Mouse (Mus musculus): ENCODE measurements around the gene B430218F22Rik. TPM values are rescaled to one million over a fixed set of nuclear protein-coding genes. Genes with fewer than 3 reads are reported as not detected.
"Not testable (repeated sequence)": the region's sequence is repeated elsewhere in the genome, so short reads cannot be mapped to it uniquely, and the experiment has no call there.

The B430218F22Rik gene
- polyA plus RNA-seq (2016; fragmentation: Nextera tagmentation; extraction: Ambion mirVana), result 0.42 and 1.4 TPM in 2 replicates

DNA sequence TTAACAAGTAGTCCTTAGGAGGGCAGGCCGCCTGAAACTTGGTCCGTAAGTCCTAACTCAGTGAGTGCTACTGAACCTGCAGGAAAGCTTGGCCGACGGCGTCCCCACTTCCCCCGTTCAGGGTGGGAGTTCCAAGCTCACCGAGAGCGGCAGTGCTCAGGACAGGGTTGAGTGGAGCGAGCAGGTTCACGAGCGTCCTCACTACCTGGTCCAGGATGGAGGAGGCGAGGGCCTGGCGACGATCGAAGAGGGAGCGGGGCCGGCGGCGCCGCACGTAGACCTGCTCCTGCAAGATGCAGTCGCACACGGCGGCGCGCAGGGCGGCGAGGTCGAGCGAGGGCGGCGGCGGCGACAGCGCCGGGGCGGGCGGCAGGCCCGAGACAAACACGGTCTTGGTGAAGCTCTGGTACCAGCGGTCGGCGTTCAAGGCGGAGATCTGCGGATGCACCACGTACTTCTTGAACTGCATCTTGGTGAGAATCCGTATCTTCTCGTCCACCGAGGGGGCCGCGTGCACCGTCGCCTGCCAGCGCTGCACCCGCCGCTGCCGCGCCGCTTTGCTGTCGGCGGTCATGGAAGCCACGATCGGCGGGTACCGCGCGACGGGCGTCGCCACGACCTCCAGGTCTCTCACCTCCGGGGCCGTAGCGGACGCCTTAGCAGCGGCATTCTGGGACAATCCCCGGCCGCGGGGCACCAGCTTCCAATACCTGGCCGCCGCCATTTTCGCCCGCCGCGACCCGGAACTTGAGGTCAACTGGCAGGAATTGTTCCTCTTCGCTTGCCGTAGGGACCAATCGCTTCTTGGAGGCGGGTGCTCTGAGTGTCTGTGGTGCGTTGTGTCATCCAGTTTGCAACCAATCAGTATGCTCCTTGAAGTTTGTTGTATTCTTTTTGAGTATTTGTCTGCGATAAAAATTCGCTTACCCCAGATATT is at the start of gene B430218F22Rik, which contains the start of gene Mrps30:
TSS of gene B430218F22Rik (plus strand) at position 120 of the 937 bp plus-strand sequence.
TSS of gene Mrps30 (minus strand) at position 742 of the 937 bp plus-strand sequence.
- Histone ChIP-seq H3K4me3 (peak within 1 kb of the TSS; percentile 98), H3K9ac (peak within 1 kb of the TSS; percentile 95), H3K9me3 (replicated peaks) (no peaks in the 10 kb centered on the region), H3K36me3 (peaks cover 28% of the 10 kb centered on the region), H3K4me2 (peak within 1 kb of the TSS; percentile 86), H3K27me3 (replicated peaks) (no peaks in the 10 kb centered on the region), H3K27ac (ENCODE audit: poor library complexity, severe bottlenecking) (peak within 1 kb of the TSS; percentile 68; the same call in 1 of the 2 replicates), H3K4me1 (replicated peaks) (peaks cover 3% of the 10 kb centered on the region; the same call in 1 of the 2 replicates)
- peak; percentile 97 for ATAC-seq (ENCODE audit: insufficient number of reproducible peaks, low FRiP score)
- under 1% methylated on average over 93 of the region's 93 CpGs for WGBS

DNA sequence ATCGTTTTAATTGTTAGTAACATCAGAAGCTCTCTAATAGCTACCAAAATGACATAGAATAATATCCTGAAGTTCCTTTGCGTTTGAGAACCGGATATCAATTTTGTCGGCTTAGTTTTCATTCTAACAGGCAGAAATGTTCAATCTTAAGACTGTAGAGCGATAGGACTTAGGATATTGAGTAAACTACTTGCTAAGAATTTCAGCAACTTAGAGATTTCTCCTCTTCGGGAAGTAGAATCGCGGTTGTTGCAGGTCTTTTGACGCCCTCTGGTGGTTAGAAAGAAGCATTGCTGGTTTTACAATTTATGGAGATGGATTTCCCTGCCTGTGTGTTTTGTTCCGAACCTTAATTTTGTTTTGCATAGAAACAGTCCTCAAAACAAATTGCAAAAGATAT is 36.2 kb upstream of the B430218F22Rik start:
- Histone ChIP-seq H3K27ac (ENCODE audit: poor library complexity, severe bottlenecking) (no peak overlapping the region), H3K9me3 (replicated peaks) (no peaks in the 10 kb centered on the region), H3K9ac (no peak overlapping the region), H3K4me3 (no peak overlapping the region), H3K36me3 (no peaks in the 10 kb centered on the region), H3K4me2 (no peak overlapping the region), H3K4me1 (replicated peaks) (no peaks in the 10 kb centered on the region), H3K27me3 (replicated peaks) (no peaks in the 10 kb centered on the region)
- WGBS, result 23% methylated on average over 10 of the region's 10 CpGs
- no peak for ATAC-seq (ENCODE audit: insufficient number of reproducible peaks, low FRiP score)

DNA sequence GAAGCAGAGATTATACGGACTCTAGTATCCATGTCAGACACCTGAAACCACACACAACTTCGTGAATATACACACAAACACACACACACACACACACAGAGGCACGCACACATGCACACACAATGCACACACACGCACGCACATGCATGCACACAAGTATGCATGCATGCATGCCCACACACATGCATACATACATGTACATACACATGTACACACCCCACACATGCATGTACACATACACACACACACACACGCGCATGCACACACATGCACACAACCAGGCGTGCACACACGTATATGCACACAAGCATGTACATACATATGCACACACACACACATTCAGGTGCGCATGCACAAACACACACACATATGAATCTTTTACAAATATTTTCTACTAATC is 35.6 kb upstream of the B430218F22Rik start:
- no peak overlapping the region for H3K4me2 ChIP-seq
- no peak overlapping the region for H3K4me3 ChIP-seq
- 83% methylated on average over 10 of the region's 10 CpGs for WGBS
- H3K4me1 ChIP-seq (replicated peaks), result no peaks in the 10 kb centered on the region
- H3K27ac ChIP-seq (ENCODE audit: poor library complexity, severe bottlenecking), result no peak overlapping the region
- H3K9me3 ChIP-seq (replicated peaks), result no peaks in the 10 kb centered on the region
- H3K36me3 ChIP-seq, result no peaks in the 10 kb centered on the region
- ATAC-seq (ENCODE audit: insufficient number of reproducible peaks, low FRiP score), result no peak
- no peak overlapping the region for H3K9ac ChIP-seq
- no peaks in the 10 kb centered on the region for H3K27me3 ChIP-seq (replicated peaks)

DNA sequence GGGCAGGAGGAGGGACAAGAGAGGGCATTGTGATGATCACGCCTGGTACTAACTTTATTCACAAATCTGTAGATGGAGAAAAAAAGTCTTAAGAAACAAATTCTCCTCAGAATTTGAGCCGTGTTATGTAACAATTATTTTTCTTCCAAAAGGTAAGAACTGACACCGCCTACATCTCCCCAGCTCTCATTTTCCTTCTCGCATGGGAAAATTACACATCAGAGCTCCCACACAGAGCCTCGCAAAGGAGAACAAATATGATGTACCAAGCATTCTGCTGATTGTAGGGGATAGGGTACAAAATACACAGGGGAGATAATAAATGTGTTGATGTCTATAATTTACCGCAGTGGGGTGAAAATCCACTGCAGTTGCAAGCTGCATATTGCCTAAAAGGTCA is 23.1 kb upstream of the B430218F22Rik start:
- H3K4me2 ChIP-seq, result no peak overlapping the region
- 82% methylated on average over 6 of the region's 6 CpGs for WGBS
- H3K27ac ChIP-seq (ENCODE audit: poor library complexity, severe bottlenecking), result no peak overlapping the region
- H3K9me3 ChIP-seq (replicated peaks), result no peaks in the 10 kb centered on the region
- no peak overlapping the region for H3K4me3 ChIP-seq
- H3K4me1 ChIP-seq (replicated peaks), result no peaks in the 10 kb centered on the region
- no peaks in the 10 kb centered on the region for H3K36me3 ChIP-seq
- no peak for ATAC-seq (ENCODE audit: insufficient number of reproducible peaks, low FRiP score)
- H3K9ac ChIP-seq, result no peak overlapping the region
- H3K27me3 ChIP-seq (replicated peaks), result no peaks in the 10 kb centered on the region

DNA sequence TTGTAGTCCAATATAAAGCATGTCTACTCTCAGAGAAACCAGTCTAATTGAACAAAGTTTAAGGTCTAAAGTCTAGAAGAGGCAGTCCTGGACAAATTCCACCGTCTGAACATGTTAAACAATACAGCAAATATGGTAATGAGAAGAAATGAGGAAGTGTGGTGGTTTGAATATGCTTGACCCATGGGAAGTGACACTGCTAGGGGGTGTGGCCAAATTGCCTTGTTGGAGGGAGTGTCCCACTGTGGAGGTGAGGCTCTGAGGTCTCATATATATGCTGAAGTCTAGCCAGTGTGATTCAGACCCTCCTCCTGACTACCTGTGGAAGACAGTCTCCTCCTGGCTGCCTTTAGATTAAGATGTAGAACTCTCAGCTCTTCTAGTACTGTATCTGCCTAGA is 20.7 kb upstream of the B430218F22Rik start:
- Histone ChIP-seq H3K27me3 (replicated peaks) (no peaks in the 10 kb centered on the region), H3K4me2 (no peak overlapping the region), H3K4me1 (replicated peaks) (no peaks in the 10 kb centered on the region), H3K4me3 (no peak overlapping the region), H3K27ac (ENCODE audit: poor library complexity, severe bottlenecking) (no peak overlapping the region), H3K9ac (no peak overlapping the region), H3K36me3 (no peaks in the 10 kb centered on the region), H3K9me3 (replicated peaks) (no peaks in the 10 kb centered on the region)
- WGBS, result 77% methylated on average over 1 of the region's 1 CpGs
- no peak for ATAC-seq (ENCODE audit: insufficient number of reproducible peaks, low FRiP score)

DNA sequence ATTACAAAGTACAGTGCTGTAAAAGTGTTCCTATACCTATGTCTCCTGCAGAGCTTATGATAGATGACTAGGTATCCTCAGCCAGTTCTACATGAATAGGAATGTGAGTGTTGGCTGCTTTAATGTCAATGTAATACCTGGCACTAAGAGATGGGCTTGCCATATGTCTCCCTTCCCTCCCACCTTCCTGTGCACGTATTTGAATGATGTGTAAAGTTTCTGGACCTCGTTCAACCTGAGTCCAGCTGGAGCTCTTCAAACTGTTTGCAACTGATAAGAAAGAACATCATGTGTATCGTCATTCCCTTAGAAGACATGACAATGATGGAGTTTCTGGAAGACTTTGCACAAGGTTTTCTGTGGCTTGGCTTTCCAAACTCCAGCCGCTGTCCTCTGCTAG is 13.6 kb upstream of the B430218F22Rik start:
- H3K27me3 ChIP-seq (replicated peaks), result no peaks in the 10 kb centered on the region
- H3K4me1 ChIP-seq (replicated peaks), result no peaks in the 10 kb centered on the region
- H3K4me3 ChIP-seq, result no peak overlapping the region
- H3K27ac ChIP-seq (ENCODE audit: poor library complexity, severe bottlenecking), result no peak overlapping the region
- H3K4me2 ChIP-seq, result no peak overlapping the region
- H3K9ac ChIP-seq, result no peak overlapping the region
- ATAC-seq (ENCODE audit: insufficient number of reproducible peaks, low FRiP score), result no peak
- H3K36me3 ChIP-seq, result peaks cover 10% of the 10 kb centered on the region
- WGBS, result 52% methylated on average over 4 of the region's 4 CpGs
- H3K9me3 ChIP-seq (replicated peaks), result no peaks in the 10 kb centered on the region

DNA sequence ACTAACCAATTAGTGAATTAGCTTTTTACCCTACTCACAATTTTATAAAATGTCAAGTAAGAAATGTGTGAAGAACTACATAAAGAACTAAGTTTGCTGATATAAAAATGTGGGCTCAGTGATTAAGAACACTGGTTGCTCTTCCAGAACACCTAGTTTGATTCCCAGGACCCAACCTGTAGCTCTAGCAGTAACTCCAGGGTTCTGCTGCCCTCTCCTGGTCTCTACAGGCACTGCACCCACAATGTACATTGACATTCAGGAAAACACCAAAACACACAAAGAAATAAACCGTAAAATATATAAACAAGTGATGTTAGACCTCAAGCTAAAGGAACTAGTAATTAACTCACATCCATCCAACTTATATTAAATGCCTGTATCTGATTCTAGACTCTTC is 7.3 kb upstream of the B430218F22Rik start:
- Histone ChIP-seq H3K27ac (ENCODE audit: poor library complexity, severe bottlenecking) (no peak overlapping the region), H3K27me3 (replicated peaks) (no peaks in the 10 kb centered on the region), H3K4me1 (replicated peaks) (no peaks in the 10 kb centered on the region), H3K9me3 (replicated peaks) (no peaks in the 10 kb centered on the region), H3K4me2 (no peak overlapping the region), H3K4me3 (no peak overlapping the region), H3K9ac (no peak overlapping the region), H3K36me3 (peaks cover 53% of the 10 kb centered on the region)
- WGBS, result 73% methylated on average over 1 of the region's 1 CpGs
- ATAC-seq (ENCODE audit: insufficient number of reproducible peaks, low FRiP score), result no peak

DNA sequence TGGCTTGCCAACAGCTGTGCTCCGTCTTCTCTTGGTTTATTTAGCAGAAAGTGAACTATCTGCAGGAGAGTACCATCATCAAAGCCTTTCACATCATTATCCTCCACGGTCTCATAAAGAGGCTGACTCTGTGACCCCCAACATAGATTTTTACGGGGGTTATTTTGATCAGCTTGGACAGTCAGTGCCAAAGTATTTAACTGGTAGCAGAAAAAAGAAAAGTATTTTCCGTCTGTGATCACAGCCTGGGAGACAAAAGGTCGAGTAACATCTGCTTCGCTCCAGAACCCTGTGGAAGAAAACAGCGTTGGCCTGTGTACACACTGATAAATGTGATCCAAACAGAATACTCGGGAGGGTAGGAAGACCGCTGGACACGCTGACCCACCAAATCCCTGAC is 6.0 kb upstream of the B430218F22Rik start:
- WGBS, result 76% methylated on average over 10 of the region's 10 CpGs
- ATAC-seq (ENCODE audit: insufficient number of reproducible peaks, low FRiP score), result no peak
- no peaks in the 10 kb centered on the region for H3K9me3 ChIP-seq (replicated peaks)
- H3K36me3 ChIP-seq, result peaks cover 60% of the 10 kb centered on the region
- H3K9ac ChIP-seq, result no peak overlapping the region
- H3K4me3 ChIP-seq, result no peak overlapping the region
- H3K4me1 ChIP-seq (replicated peaks), result no peaks in the 10 kb centered on the region
- H3K27ac ChIP-seq (ENCODE audit: poor library complexity, severe bottlenecking), result no peak overlapping the region
- no peak overlapping the region for H3K4me2 ChIP-seq
- no peaks in the 10 kb centered on the region for H3K27me3 ChIP-seq (replicated peaks)

DNA sequence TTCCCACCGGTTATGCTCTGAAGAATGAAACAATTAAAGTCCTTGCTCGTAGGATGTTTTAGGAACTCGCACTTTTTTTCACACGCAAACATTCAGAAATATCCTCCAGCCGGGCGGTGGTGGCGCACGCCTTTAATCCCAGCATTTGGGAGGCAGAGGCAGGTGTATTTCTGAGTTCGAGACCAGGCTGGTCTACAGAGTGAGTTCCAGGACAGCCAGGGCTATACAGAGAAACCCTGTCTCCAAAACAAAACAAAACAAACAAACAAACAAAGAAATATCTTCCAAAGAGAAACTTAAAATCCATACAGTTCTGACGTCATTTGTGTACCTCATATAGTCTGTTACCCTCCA is 995 bp downstream of the B430218F22Rik start:
- not testable (repeated sequence) for H3K4me1 ChIP-seq (replicated peaks); H3K27ac ChIP-seq (ENCODE audit: poor library complexity, severe bottlenecking); H3K9ac ChIP-seq; H3K27me3 ChIP-seq (replicated peaks); H3K9me3 ChIP-seq (replicated peaks)
- peaks cover 23% of the 10 kb centered on the region for H3K36me3 ChIP-seq
- H3K4me2 ChIP-seq, result peak overlapping the region; percentile 61
- ATAC-seq (ENCODE audit: insufficient number of reproducible peaks, low FRiP score), result peak; percentile 31
- 7% methylated on average over 10 of the region's 10 CpGs for WGBS
- H3K4me3 ChIP-seq, result peak overlapping the region; percentile 98

DNA sequence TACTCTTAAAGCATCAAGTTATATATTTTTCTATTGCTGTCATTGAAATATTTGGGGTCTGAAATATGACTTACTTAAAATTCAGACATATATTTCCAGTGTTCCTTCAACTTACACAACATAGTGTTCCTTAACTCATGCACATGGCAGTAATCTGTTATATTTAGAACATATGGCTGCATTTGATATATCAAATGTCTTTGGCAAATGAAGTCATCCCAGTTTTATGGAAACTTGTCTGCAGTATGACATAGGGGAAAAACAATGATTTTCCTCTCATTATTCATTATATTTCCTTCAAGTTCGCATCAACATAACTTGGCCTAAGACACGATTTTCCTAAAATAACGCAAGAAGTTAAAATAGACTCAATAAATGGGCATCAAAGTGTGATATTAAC is 9.4 kb downstream of the B430218F22Rik start:
- Histone ChIP-seq H3K9ac (no peak overlapping the region), H3K27ac (ENCODE audit: poor library complexity, severe bottlenecking) (no peak overlapping the region), H3K27me3 (replicated peaks) (no peaks in the 10 kb centered on the region), H3K4me1 (replicated peaks) (no peaks in the 10 kb centered on the region), H3K36me3 (no peaks in the 10 kb centered on the region), H3K9me3 (replicated peaks) (no peaks in the 10 kb centered on the region), H3K4me2 (no peak overlapping the region), H3K4me3 (no peak overlapping the region)
- ATAC-seq (ENCODE audit: insufficient number of reproducible peaks, low FRiP score), result no peak
- 77% methylated on average over 3 of the region's 3 CpGs for WGBS

DNA sequence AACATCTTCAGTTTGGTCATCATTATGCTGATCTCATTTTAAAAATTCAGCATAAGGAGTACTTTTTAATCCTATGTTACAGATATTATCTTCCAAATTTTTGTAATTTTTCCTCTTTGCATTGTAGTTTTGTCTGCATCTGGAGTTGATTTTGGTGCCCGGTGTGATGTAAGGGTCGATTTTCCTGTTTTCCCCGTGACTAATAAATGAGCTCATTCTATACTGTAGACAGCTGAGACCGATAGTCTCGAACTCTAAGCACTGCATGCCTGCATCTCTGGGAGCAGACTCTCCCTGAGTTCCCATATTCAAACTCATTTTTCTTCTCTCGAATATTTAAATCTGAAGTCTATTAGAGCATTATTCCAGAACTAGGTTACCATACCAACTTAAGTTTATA is 13.9 kb downstream of the B430218F22Rik start:
- Histone ChIP-seq H3K36me3 (no peaks in the 10 kb centered on the region), H3K27ac (ENCODE audit: poor library complexity, severe bottlenecking) (no peak overlapping the region), H3K4me1 (replicated peaks) (no peaks in the 10 kb centered on the region), H3K4me2 (no peak overlapping the region), H3K27me3 (replicated peaks) (no peaks in the 10 kb centered on the region), H3K9me3 (replicated peaks) (no peaks in the 10 kb centered on the region), H3K9ac (no peak overlapping the region), H3K4me3 (no peak overlapping the region)
- no peak for ATAC-seq (ENCODE audit: insufficient number of reproducible peaks, low FRiP score)
- 57% methylated on average over 6 of the region's 6 CpGs for WGBS

All from heart, embryonic 12.5 days (tissue).